Mouse (Mus musculus): ENCODE measurements around the gene Tubgcp4. TPM values are rescaled to one million over a fixed set of nuclear protein-coding genes. Genes with fewer than 3 reads are reported as not detected.
"Not testable (repeated sequence)": the region's sequence is repeated elsewhere in the genome, so short reads cannot be mapped to it uniquely, and the experiment has no call there.

Tubgcp4 gene
- polyA plus RNA-seq (2012; rRNA removed): 8.1 and 14.1 TPM in 2 replicates

DNA sequence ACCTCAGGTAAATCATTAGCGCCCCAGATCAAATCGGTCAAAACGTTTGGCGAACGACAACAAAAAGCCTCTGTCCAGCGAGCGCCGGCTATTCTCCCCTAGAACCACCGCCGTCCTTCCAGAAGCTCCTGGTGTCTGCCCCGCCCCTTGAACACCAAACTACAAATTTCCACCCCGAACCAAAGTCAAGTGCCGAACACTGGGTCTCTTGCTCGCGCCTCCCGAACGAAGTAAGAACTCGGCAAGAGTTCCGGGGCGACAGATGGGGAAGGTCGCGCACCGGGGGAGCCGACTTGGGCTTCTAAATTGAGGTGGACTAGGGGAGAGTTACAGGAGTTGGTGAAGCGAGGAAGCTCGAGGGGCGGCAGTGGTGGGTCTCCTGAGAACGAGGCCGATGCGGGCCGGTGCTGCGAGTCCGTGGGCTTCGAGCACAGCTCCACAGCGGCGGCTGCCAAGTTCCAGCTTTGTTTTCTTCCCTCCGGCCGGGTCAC is at the start of gene Tubgcp4:
Gene Tubgcp4, plus strand, starts transcription at position 174 of the 491 bp plus-strand sequence.
- no peak for TF ChIP-seq CTCF (IDR thresholded peaks at IDR 0.05; ENCODE audit: extremely low read depth, insufficient read length, insufficient replicate concordance, low read depth, low read length)
- TF ChIP-seq POLR2A (IDR thresholded peaks at IDR 0.05; ENCODE audit: low read depth, low read length): no peak
- peak within 1 kb of the TSS; percentile 78 for H3K4me3 ChIP-seq (ENCODE audit: low read depth, low read length)
- peaks cover 10% of the 10 kb centered on the region; the same call in 1 of the 2 replicates for H3K4me1 ChIP-seq (ENCODE audit: control insufficient read depth, insufficient read depth, insufficient read length, low read length)
- H3K27me3 ChIP-seq (ENCODE audit: control insufficient read depth, insufficient read depth, low read length): no peaks in the 10 kb centered on the region
- H3K36me3 ChIP-seq (ENCODE audit: control insufficient read depth, insufficient read depth, low read length): peaks cover 17% of the 10 kb centered on the region
- WGBS: under 1% methylated on average over 38 of the region's 38 CpGs
- H3K27ac ChIP-seq (ENCODE audit: insufficient read depth, low read depth, low read length): peak within 1 kb of the TSS; percentile 77

DNA sequence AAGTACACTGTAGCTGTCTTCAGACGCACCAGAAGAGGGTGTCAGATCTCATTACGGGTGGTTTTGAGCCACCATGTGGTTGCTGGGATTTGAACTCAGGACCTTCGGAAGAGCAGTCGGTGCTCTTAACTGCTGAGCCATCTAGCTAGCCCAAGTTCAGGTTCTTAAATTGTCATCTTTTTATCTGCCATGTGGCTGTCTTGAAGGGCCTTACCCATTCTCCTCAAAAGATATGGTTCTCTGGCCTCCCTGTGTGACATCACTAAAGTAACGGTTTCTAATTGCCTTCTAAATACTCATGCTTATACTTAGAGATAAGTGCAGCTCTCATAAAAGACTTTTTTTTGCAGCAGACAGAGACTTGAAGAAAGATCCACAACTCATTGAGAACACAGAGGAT is 44.2 kb upstream of the Tubgcp4 start:
- H3K4me1 ChIP-seq (ENCODE audit: control insufficient read depth, insufficient read depth, insufficient read length, low read length); H3K4me3 ChIP-seq (ENCODE audit: low read depth, low read length); H3K36me3 ChIP-seq (ENCODE audit: control insufficient read depth, insufficient read depth, low read length); H3K27ac ChIP-seq (ENCODE audit: insufficient read depth, low read depth, low read length); H3K27me3 ChIP-seq (ENCODE audit: control insufficient read depth, insufficient read depth, low read length): not testable (repeated sequence)
- 89% methylated on average over 5 of the region's 5 CpGs for WGBS

DNA sequence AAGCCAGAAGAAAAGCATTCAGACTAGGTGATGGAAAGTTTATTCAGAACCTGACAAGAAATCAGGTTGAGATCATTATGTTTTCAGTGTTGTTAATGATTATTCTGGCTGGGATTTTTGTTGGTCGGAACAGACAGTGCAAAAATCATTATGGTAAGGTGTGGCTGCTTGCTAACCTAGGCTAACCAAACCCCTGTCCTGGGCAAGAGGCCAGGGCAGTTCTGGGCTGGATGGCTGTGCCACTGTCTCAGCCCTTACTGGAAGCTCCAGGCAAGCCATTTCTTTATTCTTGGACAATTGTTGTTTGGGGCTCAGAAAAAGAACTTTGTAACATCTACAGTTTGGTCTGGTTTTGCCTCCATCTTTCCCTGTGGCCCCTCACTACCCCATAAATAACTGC is 42.9 kb upstream of the Tubgcp4 start:
- Histone ChIP-seq H3K4me3 (ENCODE audit: low read depth, low read length) (no peak overlapping the region), H3K27ac (ENCODE audit: insufficient read depth, low read depth, low read length) (no peak overlapping the region), H3K27me3 (ENCODE audit: control insufficient read depth, insufficient read depth, low read length) (no peaks in the 10 kb centered on the region), H3K36me3 (ENCODE audit: control insufficient read depth, insufficient read depth, low read length) (no peaks in the 10 kb centered on the region), H3K4me1 (ENCODE audit: control insufficient read depth, insufficient read depth, insufficient read length, low read length) (no peaks in the 10 kb centered on the region)
- TF ChIP-seq CTCF (IDR thresholded peaks at IDR 0.05; ENCODE audit: extremely low read depth, insufficient read length, insufficient replicate concordance, low read depth, low read length): no peak
- TF ChIP-seq POLR2A (IDR thresholded peaks at IDR 0.05; ENCODE audit: low read depth, low read length): no peak
- WGBS: 30% methylated on average over 1 of the region's 1 CpGs

DNA sequence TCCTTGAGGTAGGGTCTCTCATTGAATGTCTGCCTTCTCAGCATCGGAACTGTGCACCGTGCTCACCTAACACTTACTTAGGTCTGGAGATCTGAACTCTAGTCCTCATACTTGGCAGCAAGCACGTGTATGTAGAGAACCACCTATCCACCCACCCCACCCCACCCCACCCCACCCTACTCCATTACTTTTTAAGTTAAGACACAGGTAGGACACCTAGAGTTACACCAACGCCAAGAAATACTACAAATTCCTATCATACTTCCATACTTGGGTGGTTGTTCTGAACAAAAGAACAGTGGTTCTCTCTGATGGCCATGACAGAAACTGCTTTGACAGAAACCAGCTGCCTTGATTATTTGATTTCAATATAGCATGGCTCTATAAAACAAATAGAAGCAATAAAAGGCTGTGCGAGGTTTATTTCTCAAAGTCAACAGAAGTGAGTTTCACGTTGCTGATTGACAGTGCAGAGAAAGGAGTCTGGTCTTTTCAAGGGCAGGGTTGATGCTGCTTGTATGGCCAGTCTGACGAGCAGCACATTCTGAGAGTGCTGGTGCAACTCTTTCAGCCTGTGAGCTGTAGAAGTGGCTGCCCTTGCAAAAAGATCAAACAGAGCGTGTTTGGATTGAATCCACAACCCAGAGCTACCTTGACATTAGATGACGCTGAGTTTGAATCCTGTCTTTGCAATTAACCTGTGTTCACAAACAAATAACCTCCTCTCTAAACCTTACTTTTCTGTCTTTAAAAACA is 41.4 kb upstream of the Tubgcp4 start:
- Histone ChIP-seq H3K4me1 (ENCODE audit: control insufficient read depth, insufficient read depth, insufficient read length, low read length) (no peaks in the 10 kb centered on the region), H3K4me3 (ENCODE audit: low read depth, low read length) (no peak overlapping the region), H3K27me3 (ENCODE audit: control insufficient read depth, insufficient read depth, low read length) (no peaks in the 10 kb centered on the region), H3K36me3 (ENCODE audit: control insufficient read depth, insufficient read depth, low read length) (no peaks in the 10 kb centered on the region), H3K27ac (ENCODE audit: insufficient read depth, low read depth, low read length) (no peak overlapping the region)
- no peak for TF ChIP-seq POLR2A (IDR thresholded peaks at IDR 0.05; ENCODE audit: low read depth, low read length)
- no peak for TF ChIP-seq CTCF (IDR thresholded peaks at IDR 0.05; ENCODE audit: extremely low read depth, insufficient read length, insufficient replicate concordance, low read depth, low read length)
- WGBS: 37% methylated on average over 9 of the region's 9 CpGs

DNA sequence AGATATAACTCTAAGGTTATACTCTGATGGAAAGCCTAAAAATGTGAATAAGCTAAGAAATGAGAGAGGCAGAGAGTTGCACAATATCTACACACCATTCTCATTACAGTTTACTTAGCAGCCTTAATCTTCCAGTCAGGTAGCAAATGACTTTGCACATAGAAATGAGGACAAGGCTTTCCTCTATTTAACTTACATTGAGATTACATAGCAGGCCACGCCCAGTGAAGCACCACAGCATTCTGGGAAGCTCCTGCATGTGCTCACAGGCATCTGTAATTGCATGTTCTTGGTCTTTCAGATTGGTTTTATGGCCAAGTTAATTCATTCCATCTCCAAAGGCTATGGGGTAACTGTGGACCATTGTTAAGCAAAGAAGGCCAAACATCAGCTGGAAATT is 37.6 kb upstream of the Tubgcp4 start:
- no peak overlapping the region for H3K27ac ChIP-seq (ENCODE audit: insufficient read depth, low read depth, low read length)
- no peaks in the 10 kb centered on the region for H3K4me1 ChIP-seq (ENCODE audit: control insufficient read depth, insufficient read depth, insufficient read length, low read length)
- WGBS: 65% methylated on average over 1 of the region's 1 CpGs
- no peak overlapping the region for H3K4me3 ChIP-seq (ENCODE audit: low read depth, low read length)
- no peaks in the 10 kb centered on the region for H3K36me3 ChIP-seq (ENCODE audit: control insufficient read depth, insufficient read depth, low read length)
- H3K27me3 ChIP-seq (ENCODE audit: control insufficient read depth, insufficient read depth, low read length): no peaks in the 10 kb centered on the region
- TF ChIP-seq CTCF (IDR thresholded peaks at IDR 0.05; ENCODE audit: extremely low read depth, insufficient read length, insufficient replicate concordance, low read depth, low read length) (no peak), POLR2A (IDR thresholded peaks at IDR 0.05; ENCODE audit: low read depth, low read length) (no peak)

DNA sequence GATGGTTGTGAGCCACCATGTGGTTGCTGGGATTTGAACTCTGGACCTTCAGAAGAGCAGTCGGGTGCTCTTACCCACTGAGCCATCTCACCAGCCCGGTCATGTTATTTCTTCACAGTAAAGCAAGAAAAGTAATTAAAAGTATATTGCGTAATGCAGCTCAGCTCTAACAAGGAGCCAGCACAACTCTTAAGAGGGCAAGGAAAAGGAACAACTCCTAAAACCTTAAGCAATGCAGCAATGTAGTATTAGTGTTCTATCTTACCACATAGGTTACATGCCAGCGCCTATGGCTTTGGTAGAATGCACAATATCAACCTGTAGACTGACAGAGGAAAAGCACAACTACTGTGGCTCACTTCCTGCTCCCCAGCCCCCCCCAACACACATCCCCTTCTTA is 33.1 kb upstream of the Tubgcp4 start:
- Histone ChIP-seq H3K27me3 (ENCODE audit: control insufficient read depth, insufficient read depth, low read length) (no peaks in the 10 kb centered on the region), H3K27ac (ENCODE audit: insufficient read depth, low read depth, low read length) (no peak overlapping the region), H3K4me1 (ENCODE audit: control insufficient read depth, insufficient read depth, insufficient read length, low read length) (peaks cover 10% of the 10 kb centered on the region; the same call in 1 of the 2 replicates), H3K4me3 (ENCODE audit: low read depth, low read length) (no peak overlapping the region), H3K36me3 (ENCODE audit: control insufficient read depth, insufficient read depth, low read length) (no peaks in the 10 kb centered on the region)
- no peak for TF ChIP-seq CTCF (IDR thresholded peaks at IDR 0.05; ENCODE audit: extremely low read depth, insufficient read length, insufficient replicate concordance, low read depth, low read length)
- TF ChIP-seq POLR2A (IDR thresholded peaks at IDR 0.05; ENCODE audit: low read depth, low read length): no peak
- 71% methylated on average over 4 of the region's 4 CpGs for WGBS

DNA sequence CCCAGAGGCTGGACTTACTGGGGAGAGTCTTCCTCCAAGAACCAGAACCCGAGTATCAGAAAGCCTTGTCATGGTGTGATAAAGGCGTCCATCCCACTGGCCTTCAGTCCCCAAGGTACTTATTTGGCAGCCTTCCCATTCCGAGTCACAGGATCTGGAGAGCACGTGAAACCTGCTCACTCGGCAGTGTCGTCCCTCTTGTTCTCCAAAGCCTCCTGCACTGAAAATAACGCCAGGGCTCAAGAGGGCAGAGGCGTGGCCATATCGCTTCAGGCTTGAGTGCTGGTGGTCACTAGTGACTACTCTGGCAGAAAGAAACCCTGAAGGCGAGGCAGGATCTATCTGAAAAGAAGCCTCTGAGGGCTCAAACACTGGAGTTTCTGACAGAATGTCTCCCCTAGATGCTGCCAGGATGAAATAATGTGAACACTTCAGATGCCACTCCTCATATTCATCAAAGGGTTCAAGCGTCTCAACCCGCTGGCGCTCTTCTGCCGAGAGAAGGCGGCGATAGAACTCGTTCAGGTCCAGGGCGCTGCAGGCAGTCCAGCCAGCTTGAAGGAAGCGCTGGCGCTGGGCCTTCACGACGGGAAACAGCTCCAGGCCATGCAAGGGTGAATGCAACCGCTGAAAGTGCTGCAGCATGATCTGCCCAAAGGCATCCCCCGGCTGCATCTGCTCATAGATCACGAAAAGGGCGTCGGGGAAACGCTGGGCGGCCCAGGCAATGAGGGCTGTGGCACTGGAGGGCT is 31.0 kb upstream of the Tubgcp4 start:
- Histone ChIP-seq H3K27ac (ENCODE audit: insufficient read depth, low read depth, low read length) (peak overlapping the region; percentile 90), H3K27me3 (ENCODE audit: control insufficient read depth, insufficient read depth, low read length) (no peaks in the 10 kb centered on the region), H3K4me3 (ENCODE audit: low read depth, low read length) (peak overlapping the region; percentile 92), H3K36me3 (ENCODE audit: control insufficient read depth, insufficient read depth, low read length) (0 out of 2 replicates have a peak, but pooled peaks cover 2% of the 10 kb centered on the region), H3K4me1 (ENCODE audit: control insufficient read depth, insufficient read depth, insufficient read length, low read length) (peaks cover 10% of the 10 kb centered on the region; the same call in 1 of the 2 replicates)
- WGBS: 9% methylated on average over 29 of the region's 29 CpGs
- TF ChIP-seq POLR2A (IDR thresholded peaks at IDR 0.05; ENCODE audit: low read depth, low read length): no peak
- TF ChIP-seq CTCF (IDR thresholded peaks at IDR 0.05; ENCODE audit: extremely low read depth, insufficient read length, insufficient replicate concordance, low read depth, low read length): no peak
